Mouse (Mus musculus) C2C12 (cell line): Measurements from ENCODE around the gene Gchfr. TPM values are rescaled to one million over a fixed set of nuclear protein-coding genes. Genes with fewer than 3 reads are reported as not detected.

Experiments
- H3K27me3 ChIP-seq: one replicate; pipeline ENCODE4 v1.6.1; 2011; ENCODE audit not compliant: control insufficient read depth, insufficient read depth, insufficient read length
- H3K36me3 ChIP-seq: one replicate; pipeline ENCODE4 v1.6.1; 2011; ENCODE audit not compliant: control insufficient read depth, insufficient read depth
- H3K4me3 ChIP-seq: one replicate; pipeline ENCODE4 v1.5.1; 2011; ENCODE audit warnings: mild to moderate bottlenecking, control low read depth; ENCODE audit not compliant: poor library complexity, insufficient read depth, severe bottlenecking
- H3K79me2 ChIP-seq: one replicate; pipeline ENCODE4 v1.6.1; 2011; ENCODE audit not compliant: control insufficient read depth, insufficient read depth
- H3K79me3 ChIP-seq: one replicate; pipeline ENCODE4 v1.6.1; 2011; ENCODE audit warnings: low read depth, control low read depth
- H3ac ChIP-seq: one replicate; pipeline ENCODE3; 2011; ENCODE audit warnings: low read depth; ENCODE audit not compliant: control insufficient read depth, insufficient read length
- CEBPB ChIP-seq: IDR thresholded peaks from one replicate; pipeline ENCODE4 v1.6.1; 2011; ENCODE audit warnings: low read depth, mild to moderate bottlenecking, control low read depth, moderate library complexity
- CTCF ChIP-seq: IDR thresholded peaks from one replicate; pipeline ENCODE4 v1.5.1; 2011; ENCODE audit not compliant: control insufficient read depth, insufficient read depth, insufficient read length
- FOSL1 ChIP-seq: IDR thresholded peaks from one replicate; pipeline ENCODE4 v1.8.0; 2011; ENCODE audit warnings: mild to moderate bottlenecking, low read length; ENCODE audit not compliant: poor library complexity, insufficient read depth, severe bottlenecking
- MAX ChIP-seq: IDR thresholded peaks from one replicate; pipeline ENCODE4 v1.6.1; 2011; ENCODE audit warnings: mild to moderate bottlenecking, control low read depth
- MYOD1 ChIP-seq: IDR thresholded peaks from one replicate; pipeline ENCODE4 v1.6.1; 2011; ENCODE audit warnings: low read depth; ENCODE audit not compliant: control insufficient read depth, insufficient read length
- MYOG ChIP-seq: IDR thresholded peaks from one replicate; pipeline ENCODE4 v1.6.1; 2011; ENCODE audit not compliant: control insufficient read depth, insufficient read length; ENCODE audit errors: extremely low read depth
- USF1 ChIP-seq: IDR thresholded peaks from one replicate; pipeline ENCODE4 v1.6.1; 2011; ENCODE audit warnings: low read depth, mild to moderate bottlenecking, control low read depth, moderate library complexity
- polyA plus RNA-seq: library from polyadenylated mRNA; unstranded; fragments of >200 nt; fragmentation: generic; extraction: Trizol; gene quantifications from one replicate; pipeline ENCODE4 v1.2.1, GENCODE M21; 2012; ENCODE audit warnings: missing spikeins

Gene Gchfr
- polyA plus RNA-seq, 1 experiment, result 80.5 TPM

DNA sequence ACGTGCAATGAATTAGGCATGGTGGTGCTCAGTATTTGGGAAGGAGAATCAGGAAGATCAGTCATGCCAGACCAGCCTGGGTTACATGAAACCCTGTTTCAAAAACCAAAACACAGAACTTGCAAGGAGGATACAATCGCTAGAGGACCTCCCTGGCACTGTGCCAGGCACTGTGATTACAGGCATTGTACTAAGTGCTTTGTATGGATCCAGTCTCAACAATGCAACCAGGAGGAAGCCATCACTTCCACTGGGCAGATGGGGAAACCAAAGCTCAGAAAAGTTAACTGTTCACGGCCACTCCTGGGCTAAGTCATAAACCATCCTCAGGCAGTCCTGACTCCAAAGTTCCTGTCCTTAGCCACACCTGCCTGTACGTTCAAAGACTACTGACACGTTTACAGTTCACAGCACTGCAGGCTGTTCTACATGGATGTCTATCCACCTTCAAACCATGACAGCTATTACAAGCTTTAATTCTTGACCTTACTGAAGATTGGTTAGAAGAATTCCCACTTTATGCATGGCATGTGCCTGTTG, 35.4 kb downstream of the Gchfr start:
- Histone ChIP-seq H3K79me3 (peaks cover 8% of the 10 kb centered on the region), H3ac (no peak overlapping the region), H3K4me3 (no peak overlapping the region), H3K27me3 (no peaks in the 10 kb centered on the region), H3K79me2 (peaks cover 22% of the 10 kb centered on the region), H3K36me3 (no peaks in the 10 kb centered on the region)
- TF ChIP-seq CEBPB (no peak), FOSL1 (no peak), MYOG (no peak), MYOD1 (no peak), MAX (no peak), CTCF (no peak)

DNA sequence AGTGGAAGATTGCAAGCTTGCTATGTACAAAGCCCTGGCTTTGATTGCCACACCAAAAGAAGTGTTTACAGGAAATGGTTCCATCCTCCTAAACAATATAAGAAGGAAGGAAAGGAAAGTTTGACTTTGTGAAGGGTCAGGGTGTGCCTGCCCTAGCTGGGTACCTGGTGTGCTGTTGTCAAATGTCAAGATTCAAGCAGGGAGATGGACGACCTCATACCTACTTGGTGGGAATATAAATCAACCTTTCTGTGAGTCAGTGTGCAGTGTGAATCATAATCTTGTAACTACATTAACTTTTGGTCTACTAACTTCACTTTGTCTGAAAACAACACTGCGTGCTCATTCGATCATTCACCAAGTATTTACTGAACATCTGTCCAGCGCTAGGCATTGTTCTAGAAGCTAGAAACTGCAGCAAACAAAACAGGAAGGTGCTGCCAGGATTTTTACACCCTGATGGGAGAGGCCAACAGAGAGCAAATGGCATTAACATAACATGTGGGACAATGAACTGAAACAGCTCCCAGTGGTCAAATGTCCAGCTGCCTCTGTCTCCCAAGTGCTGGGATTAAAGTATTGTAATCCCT, 36.4 kb downstream of the Gchfr start:
- Histone ChIP-seq H3K4me3 (no peak overlapping the region), H3K79me3 (peaks cover 8% of the 10 kb centered on the region), H3ac (no peak overlapping the region), H3K27me3 (no peaks in the 10 kb centered on the region), H3K79me2 (peaks cover 25% of the 10 kb centered on the region), H3K36me3 (no peaks in the 10 kb centered on the region)
- TF ChIP-seq CEBPB, result no peak
- TF ChIP-seq MAX, result no peak
- no peak for TF ChIP-seq FOSL1
- no peak for TF ChIP-seq CTCF

DNA sequence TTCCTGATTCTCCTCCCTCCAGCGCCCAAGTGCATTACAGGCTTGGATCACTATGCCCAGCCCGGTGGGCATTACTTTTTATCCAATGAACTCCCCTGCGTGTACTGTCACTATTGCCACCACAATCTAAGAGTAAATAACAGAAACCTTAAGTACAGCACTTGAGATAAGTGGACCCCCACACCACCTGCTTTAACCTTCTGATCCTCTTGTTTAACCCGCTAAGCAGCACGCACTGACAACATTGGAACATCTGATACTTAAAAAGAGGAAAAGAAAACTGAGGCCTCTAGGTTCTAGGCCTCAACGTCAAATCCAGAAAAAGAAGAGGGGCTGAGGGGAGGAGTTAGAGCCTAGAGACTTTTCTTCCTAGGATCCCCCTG, 40.4 kb downstream of the Gchfr start:
- H3K79me3 ChIP-seq, result peaks cover 8% of the 10 kb centered on the region
- H3K79me2 ChIP-seq, result peaks cover 33% of the 10 kb centered on the region
- peak overlapping the region; percentile 66 for H3K4me3 ChIP-seq
- no peaks in the 10 kb centered on the region for H3K27me3 ChIP-seq
- H3ac ChIP-seq, result peak overlapping the region; percentile 39
- no peak for TF ChIP-seq CEBPB
- no peak for TF ChIP-seq USF1
- no peak for TF ChIP-seq FOSL1
- TF ChIP-seq MYOG, result no peak
- H3K36me3 ChIP-seq, result no peaks in the 10 kb centered on the region

DNA sequence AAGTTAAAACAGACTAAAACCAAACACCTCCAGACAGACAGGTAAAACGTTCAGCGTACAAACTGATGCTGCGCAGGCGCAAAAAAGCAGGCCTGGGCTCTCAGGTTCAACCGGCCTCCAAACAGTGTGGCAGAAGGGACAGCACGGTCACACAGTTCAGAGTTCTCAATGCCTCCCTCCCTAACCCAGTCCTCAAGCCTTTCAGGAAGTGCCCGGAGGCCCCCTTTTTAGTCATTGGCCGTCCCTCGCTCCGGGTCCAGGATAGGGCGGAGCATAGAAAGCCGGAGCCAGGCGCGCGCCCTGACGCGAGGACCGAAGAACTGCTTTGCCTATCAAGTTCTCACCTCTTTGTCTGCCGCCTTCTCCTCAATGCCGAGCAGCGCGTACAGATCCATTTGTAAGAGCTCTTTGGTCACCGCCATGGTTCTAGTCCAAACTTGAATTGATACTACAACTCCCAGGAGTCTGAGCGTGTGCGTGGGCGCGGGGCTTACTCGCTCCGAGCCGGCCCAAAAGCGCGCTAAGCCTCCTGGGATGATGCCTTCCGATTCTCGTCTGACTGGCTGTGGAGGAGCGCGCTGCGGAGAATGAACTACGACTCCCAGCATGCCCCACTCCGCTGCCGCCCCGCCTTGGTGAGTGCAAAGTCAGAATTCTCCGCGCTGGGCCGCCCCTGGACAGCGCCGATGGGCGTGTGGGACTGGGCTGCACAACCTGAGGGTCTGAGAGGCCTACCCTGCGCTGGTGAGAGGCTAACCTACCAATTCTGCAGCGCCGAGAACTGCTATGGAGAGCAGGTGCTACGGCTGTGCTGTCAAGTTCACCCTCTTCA, 41.0 kb downstream of the Gchfr start, which contains the start of the genes Zfyve19 and Dnajc17:
Gene Zfyve19, plus strand, starts transcription at position 274 of the 832 bp plus-strand sequence.
Gene Dnajc17, minus strand, starts transcription at position 452 of the 832 bp plus-strand sequence.
- H3K27me3 ChIP-seq, result no peaks in the 10 kb centered on the region
- H3K36me3 ChIP-seq, result peaks cover 5% of the 10 kb centered on the region
- H3K79me2 ChIP-seq, result peaks cover 33% of the 10 kb centered on the region
- TF ChIP-seq MYOG (no peak), MAX (peak; percentile 33)
- H3ac ChIP-seq, result peak within 1 kb of the TSS; percentile 92
- peaks cover 8% of the 10 kb centered on the region for H3K79me3 ChIP-seq
- H3K4me3 ChIP-seq, result peak within 1 kb of the TSS; percentile 66

DNA sequence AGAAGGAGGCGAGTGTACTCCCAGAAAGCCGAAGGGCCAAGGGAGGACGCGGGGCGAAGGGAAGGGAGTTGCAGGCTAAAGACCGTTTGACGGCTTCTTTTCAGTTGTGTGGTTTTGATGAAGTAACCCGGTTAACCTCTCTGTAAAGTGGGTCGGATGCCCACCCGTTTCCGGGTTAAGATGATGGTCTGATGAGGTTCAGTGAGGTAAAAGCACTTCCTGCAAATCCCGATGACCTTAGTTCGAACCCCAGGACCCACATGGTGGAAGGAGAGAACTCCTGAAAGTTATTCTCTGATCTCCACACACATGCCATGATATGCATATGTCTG, 41.6 kb downstream of the Gchfr start:
- H3K79me3 ChIP-seq, result peaks cover 8% of the 10 kb centered on the region
- H3K79me2 ChIP-seq, result peaks cover 33% of the 10 kb centered on the region
- no peaks in the 10 kb centered on the region for H3K27me3 ChIP-seq
- peaks cover 7% of the 10 kb centered on the region for H3K36me3 ChIP-seq
- H3K4me3 ChIP-seq, result peak overlapping the region; percentile 66
- no peak for TF ChIP-seq MAX
- TF ChIP-seq USF1, result no peak
- TF ChIP-seq MYOG, result no peak
- no peak for TF ChIP-seq CEBPB
- no peak for TF ChIP-seq MYOD1
- no peak for TF ChIP-seq FOSL1
- TF ChIP-seq CTCF, result no peak
- peak overlapping the region; percentile 92 for H3ac ChIP-seq

Other genes with a start within 250 kb of the Gchfr start
- gene Chst14, start 241.3 kb upstream of the Gchfr start, polyA plus RNA-seq, result 21.3 TPM
- gene Ccdc32, start 138.4 kb upstream of the Gchfr start, polyA plus RNA-seq, result 9.3 TPM
- 4.2 TPM for gene Rpusd2, start 133.0 kb upstream of the Gchfr start, polyA plus RNA-seq
- gene Knl1, start 120.7 kb upstream of the Gchfr start, polyA plus RNA-seq, result 3.2 TPM
- gene Rad51, start 55.0 kb upstream of the Gchfr start, polyA plus RNA-seq, result 28.6 TPM
- 21.8 TPM for gene Rmdn3, start 10.7 kb upstream of the Gchfr start, polyA plus RNA-seq
- 1.5 TPM for gene Gm14137, start 6.7 kb downstream of the Gchfr start, polyA plus RNA-seq
- gene Zfyve19, start 40.8 kb downstream of the Gchfr start, polyA plus RNA-seq, result 27.1 TPM
- gene Dnajc17, start 41.0 kb downstream of the Gchfr start, polyA plus RNA-seq, result 12.3 TPM
- 0.12 TPM for gene Ppp1r14d, start 62.1 kb downstream of the Gchfr start, polyA plus RNA-seq
- gene Spint1, start 69.6 kb downstream of the Gchfr start, polyA plus RNA-seq, result 0.82 TPM
- 0.55 TPM for gene Rhov, start 103.5 kb downstream of the Gchfr start, polyA plus RNA-seq
- gene Vps18, start 121.0 kb downstream of the Gchfr start, polyA plus RNA-seq, result 14.9 TPM
- gene Dll4, start 158.0 kb downstream of the Gchfr start, polyA plus RNA-seq, result not detected
- 60.7 TPM for gene Chac1, start 183.5 kb downstream of the Gchfr start, polyA plus RNA-seq